Mouse (Mus musculus) megakaryocyte, adult 5-6 weeks (primary cell): ENCODE data around the gene Lasp1. TPM values are rescaled to one million over a fixed set of nuclear protein-coding genes. Genes with fewer than 3 reads are reported as not detected.

ENCODE experiments used
- ATAC-seq: 2 replicates; pipeline ENCODE4 v1.8.0; 2016; ENCODE audit warnings: mild to moderate bottlenecking, inconsistent platforms; ENCODE audit not compliant: poor library complexity, severe bottlenecking
- total RNA-seq, 2 experiments: library from RNA; stranded (forward) in 1 of 2; stranded (reverse) in 1 of 2; fragments of 153-499, 151-499 nt in 1 of 2; fragments of 221-1000, 200-1000 nt in 1 of 2; gene quantifications; 2 replicates each; pipeline versions ENCODE4 v1.2.3 to v1.2.4; 2015 to 2017

The Lasp1 gene
- total RNA-seq, 2 experiments from 2014 or later = 121 to 351 TPM

- no peak for ATAC-seq
Observed at GRCm38 (mm10) chr11:97809235-97810121, 10.7 kb downstream of the Lasp1 start.

GRCm38 (mm10) chr11:97810356-97810755 is 11.6 kb downstream of the Lasp1 start:
- ATAC-seq = peak; percentile 25

GRCm38 (mm10) chr11:97810970-97811369 is 12.2 kb downstream of the Lasp1 start:
- no peak for ATAC-seq

- ATAC-seq = no peak
Observed at GRCm38 (mm10) chr11:97811569-97812362, 13.0 kb downstream of the Lasp1 start.

- ATAC-seq = no peak
Observed at GRCm38 (mm10) chr11:97812491-97812921, 13.7 kb downstream of the Lasp1 start.

GRCm38 (mm10) chr11:97813085-97813484 is 14.3 kb downstream of the Lasp1 start:
- ATAC-seq = no peak

GRCm38 (mm10) chr11:97813746-97814515 is 15.1 kb downstream of the Lasp1 start:
- no peak for ATAC-seq

- ATAC-seq = peak; percentile 92
Observed at GRCm38 (mm10) chr11:97815736-97816135, 16.9 kb downstream of the Lasp1 start.

- no peak for ATAC-seq
Observed at GRCm38 (mm10) chr11:97816176-97816575, 17.4 kb downstream of the Lasp1 start.

- ATAC-seq = no peak
Observed at GRCm38 (mm10) chr11:97816916-97817315, 18.1 kb downstream of the Lasp1 start.

- ATAC-seq = no peak
Observed at GRCm38 (mm10) chr11:97817379-97817778, 18.6 kb downstream of the Lasp1 start.

GRCm38 (mm10) chr11:97818003-97818402 is 19.2 kb downstream of the Lasp1 start:
- ATAC-seq = no peak

- ATAC-seq = no peak
Observed at GRCm38 (mm10) chr11:97818571-97818970, 19.8 kb downstream of the Lasp1 start.

GRCm38 (mm10) chr11:97819102-97819501 is 20.3 kb downstream of the Lasp1 start:
- ATAC-seq = no peak

- ATAC-seq = no peak
Observed at GRCm38 (mm10) chr11:97819923-97820322, 21.1 kb downstream of the Lasp1 start.

- no peak for ATAC-seq
Observed at GRCm38 (mm10) chr11:97820840-97821239, 22.0 kb downstream of the Lasp1 start.

- ATAC-seq = no peak
Observed at GRCm38 (mm10) chr11:97821401-97822064, 22.7 kb downstream of the Lasp1 start.

GRCm38 (mm10) chr11:97822840-97823603 is 24.2 kb downstream of the Lasp1 start:
- ATAC-seq = no peak

- no peak for ATAC-seq
Observed at GRCm38 (mm10) chr11:97824168-97824567, 25.4 kb downstream of the Lasp1 start.

- ATAC-seq = no peak
Observed at GRCm38 (mm10) chr11:97824895-97825294, 26.1 kb downstream of the Lasp1 start.
